Mouse (Mus musculus): Measurements from ENCODE around the gene Atp1a1. TPM values are rescaled to one million over a fixed set of nuclear protein-coding genes. Genes with fewer than 3 reads are reported as not detected.

Gene Atp1a1
- polyA plus RNA-seq, 1 experiment from 2014 or later = 270 TPM

DNA sequence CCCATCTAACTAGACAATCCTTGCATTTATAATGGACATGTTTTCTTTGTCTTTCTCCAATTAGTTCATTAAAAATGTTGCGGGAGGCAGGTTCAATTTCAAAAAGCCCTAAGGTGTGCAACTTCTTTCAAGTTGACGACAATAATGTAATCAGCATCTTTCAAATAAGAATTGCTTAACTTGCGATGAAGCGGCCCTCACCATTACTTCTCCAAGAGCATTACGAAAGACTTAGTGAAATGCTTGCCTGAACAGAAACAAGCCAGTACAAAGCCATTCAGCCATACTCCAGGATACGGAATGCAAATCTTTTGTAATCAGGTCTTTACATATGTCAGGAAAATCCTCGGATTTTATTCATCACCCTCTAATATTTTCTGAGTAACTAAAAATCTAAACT is 32.0 kb upstream of the Atp1a1 start:
- Histone ChIP-seq H3K4me2 (no peak overlapping the region), H3K9me3 (replicated peaks) (no peaks in the 10 kb centered on the region), H3K36me3 (no peaks in the 10 kb centered on the region), H3K27me3 (no peaks in the 10 kb centered on the region), H3K9ac (no peak overlapping the region), H3K4me1 (replicated peaks) (no peaks in the 10 kb centered on the region), H3K4me3 (no peak overlapping the region), H3K27ac (no peak overlapping the region)
- WGBS = 87% methylated on average over 7 of the region's 7 CpGs
- no peak for ATAC-seq (replicated peaks; ENCODE audit: insufficient number of reproducible peaks, insufficient read depth, low FRiP score, low read depth)

DNA sequence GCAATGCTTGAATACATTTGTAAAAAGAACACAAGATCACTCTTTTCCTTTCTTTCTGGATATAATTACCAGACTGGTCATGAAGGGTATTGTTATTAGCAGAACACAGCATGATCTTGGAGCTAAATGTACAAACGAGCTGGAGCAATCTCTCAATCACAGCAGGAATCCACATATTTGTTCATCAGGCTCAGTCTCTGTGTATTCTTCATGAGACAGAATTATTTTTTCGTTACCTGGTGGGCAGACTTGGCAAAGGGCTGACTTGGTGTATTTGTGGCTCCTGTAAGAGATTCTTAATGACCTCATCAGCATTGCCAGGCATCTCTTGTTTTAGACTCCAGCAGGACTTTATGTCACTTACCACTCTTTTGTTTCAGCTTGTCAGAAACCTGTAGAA is 31.6 kb upstream of the Atp1a1 start:
- WGBS = 73% methylated on average over 2 of the region's 2 CpGs
- H3K4me3 ChIP-seq = no peak overlapping the region
- ATAC-seq (replicated peaks; ENCODE audit: insufficient number of reproducible peaks, insufficient read depth, low FRiP score, low read depth) = no peak

DNA sequence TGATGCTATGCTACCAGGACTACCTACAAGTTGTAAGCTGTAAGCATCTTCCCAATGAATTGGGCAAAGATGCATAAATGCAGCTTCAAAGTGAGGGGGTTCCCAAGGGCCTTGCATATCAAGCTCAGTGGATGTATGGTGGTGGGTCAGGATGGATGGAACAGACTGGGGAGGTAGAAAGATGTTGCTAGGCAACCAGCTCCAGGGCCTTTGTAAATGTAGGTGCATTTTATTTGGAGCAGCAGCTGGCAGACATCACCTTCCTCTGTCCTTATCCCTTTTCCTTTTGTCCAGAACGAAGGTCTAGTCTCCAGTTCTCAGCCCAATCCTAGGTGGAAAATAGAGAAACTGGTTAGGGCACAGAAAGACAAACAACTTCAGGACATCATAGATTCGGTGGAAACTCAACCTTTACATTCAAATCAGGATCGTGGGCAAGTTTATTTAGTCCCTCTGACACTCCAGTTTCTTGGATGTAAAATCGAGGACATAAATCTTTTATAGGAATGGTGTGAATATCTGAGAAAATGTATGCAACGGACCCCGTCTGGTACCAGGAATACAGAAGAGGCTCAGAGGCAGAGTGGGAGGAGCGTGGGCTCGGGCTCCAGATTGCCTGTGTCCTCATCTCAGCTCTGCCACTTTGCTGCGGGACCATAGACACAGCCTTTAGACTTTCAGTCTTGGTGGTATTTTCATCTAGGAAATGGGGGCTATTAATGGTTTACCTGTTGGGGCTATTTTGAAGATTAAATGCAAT is 29.8 kb upstream of the Atp1a1 start:
- WGBS = 83% methylated on average over 9 of the region's 9 CpGs
- H3K9ac ChIP-seq = no peak overlapping the region
- ATAC-seq (replicated peaks; ENCODE audit: insufficient number of reproducible peaks, insufficient read depth, low FRiP score, low read depth) = no peak

More for the DNA sequence above, 31.6 kb upstream of the Atp1a1 start:
- Histone ChIP-seq H3K9me3 (replicated peaks) (no peaks in the 10 kb centered on the region), H3K4me1 (replicated peaks) (no peaks in the 10 kb centered on the region), H3K27ac (no peak overlapping the region), H3K4me2 (no peak overlapping the region), H3K9ac (no peak overlapping the region), H3K27me3 (no peaks in the 10 kb centered on the region), H3K36me3 (no peaks in the 10 kb centered on the region)

DNA sequence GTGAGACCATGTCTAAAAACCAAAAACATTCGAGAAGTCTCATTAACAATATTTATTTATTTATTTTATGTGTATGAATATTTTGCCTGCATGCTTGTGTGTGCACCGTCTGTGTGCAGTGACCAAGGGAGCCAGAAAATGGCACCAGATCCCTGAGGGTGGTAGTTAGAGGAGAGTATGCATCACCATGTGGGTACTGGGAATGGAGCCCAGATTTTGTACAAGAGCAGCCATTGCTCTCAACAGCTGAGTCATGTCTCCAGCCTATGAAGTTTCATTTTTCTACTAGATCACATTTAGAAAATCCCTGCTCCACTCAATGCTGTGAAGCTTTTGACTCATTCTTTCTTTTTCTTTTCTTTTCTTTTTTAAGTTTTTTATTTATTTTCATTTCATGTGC is 23.8 kb upstream of the Atp1a1 start:
- WGBS = 85% methylated on average over 2 of the region's 2 CpGs
- H3K9ac ChIP-seq = no peak overlapping the region
- no peak overlapping the region for H3K4me3 ChIP-seq
- H3K4me2 ChIP-seq = no peak overlapping the region
- ATAC-seq (replicated peaks; ENCODE audit: insufficient number of reproducible peaks, insufficient read depth, low FRiP score, low read depth) = no peak
- H3K27ac ChIP-seq = no peak overlapping the region
- H3K27me3 ChIP-seq = no peaks in the 10 kb centered on the region
- H3K9me3 ChIP-seq (replicated peaks) = no peaks in the 10 kb centered on the region
- H3K36me3 ChIP-seq = no peaks in the 10 kb centered on the region
- no peaks in the 10 kb centered on the region for H3K4me1 ChIP-seq (replicated peaks)

More for the DNA sequence above, 29.8 kb upstream of the Atp1a1 start:
- Histone ChIP-seq H3K4me1 (replicated peaks) (no peaks in the 10 kb centered on the region), H3K27ac (no peak overlapping the region), H3K4me2 (no peak overlapping the region), H3K9me3 (replicated peaks) (no peaks in the 10 kb centered on the region), H3K36me3 (no peaks in the 10 kb centered on the region), H3K27me3 (no peaks in the 10 kb centered on the region), H3K4me3 (no peak overlapping the region)

DNA sequence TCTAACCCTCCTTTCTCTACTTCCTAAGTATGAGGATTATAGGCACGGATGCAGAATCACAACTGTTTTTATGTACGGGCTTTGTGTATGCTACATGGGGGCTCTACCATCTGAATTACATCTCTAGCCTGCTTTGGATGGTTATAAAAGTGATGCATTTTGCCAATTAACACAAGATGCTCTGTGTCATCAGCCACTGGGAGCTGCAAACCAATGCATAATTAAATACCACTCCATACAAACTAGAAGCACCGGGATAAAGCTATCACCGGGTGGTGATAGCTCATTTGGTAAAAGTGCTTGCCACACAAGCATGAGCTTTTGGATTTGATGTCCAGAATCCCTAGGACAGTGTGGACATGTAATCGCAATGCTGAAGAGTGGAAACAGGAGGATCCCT is 19.8 kb upstream of the Atp1a1 start:
- 92% methylated on average over 5 of the region's 5 CpGs for WGBS
- no peak overlapping the region for H3K4me2 ChIP-seq
- no peak for ATAC-seq (replicated peaks; ENCODE audit: insufficient number of reproducible peaks, insufficient read depth, low FRiP score, low read depth)

DNA sequence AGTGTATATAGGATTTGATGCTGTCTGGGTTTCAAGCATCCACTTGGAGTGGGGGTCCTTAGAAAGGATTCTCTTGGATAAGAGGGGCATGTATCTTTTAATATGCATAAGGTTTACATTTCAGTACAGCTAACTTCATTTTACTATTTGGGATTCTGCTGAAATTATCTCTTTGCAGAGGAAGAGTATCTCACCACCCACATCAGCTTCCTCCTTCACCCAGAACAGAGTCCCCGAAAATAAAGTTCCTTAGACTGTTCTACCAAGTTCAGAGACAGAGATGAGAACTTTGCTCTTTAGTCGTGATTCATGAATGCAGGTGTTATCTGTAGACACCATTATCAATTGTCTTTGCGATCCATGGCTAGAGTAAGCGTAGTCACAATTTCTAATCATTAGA is 14.5 kb upstream of the Atp1a1 start:
- no peaks in the 10 kb centered on the region for H3K4me1 ChIP-seq (replicated peaks)
- ATAC-seq (replicated peaks; ENCODE audit: insufficient number of reproducible peaks, insufficient read depth, low FRiP score, low read depth) = no peak
- no peak overlapping the region for H3K27ac ChIP-seq
- no peak overlapping the region for H3K4me2 ChIP-seq
- H3K27me3 ChIP-seq = no peaks in the 10 kb centered on the region
- no peak overlapping the region for H3K4me3 ChIP-seq
- no peaks in the 10 kb centered on the region for H3K9me3 ChIP-seq (replicated peaks)
- H3K36me3 ChIP-seq = no peaks in the 10 kb centered on the region
- no peak overlapping the region for H3K9ac ChIP-seq
- WGBS = 80% methylated on average over 4 of the region's 4 CpGs

More for the DNA sequence above, 19.8 kb upstream of the Atp1a1 start:
- no peaks in the 10 kb centered on the region for H3K27me3 ChIP-seq
- no peak overlapping the region for H3K27ac ChIP-seq
- no peak overlapping the region for H3K4me3 ChIP-seq
- no peaks in the 10 kb centered on the region for H3K36me3 ChIP-seq
- no peaks in the 10 kb centered on the region for H3K9me3 ChIP-seq (replicated peaks)
- H3K4me1 ChIP-seq (replicated peaks) = no peaks in the 10 kb centered on the region
- H3K9ac ChIP-seq = no peak overlapping the region

DNA sequence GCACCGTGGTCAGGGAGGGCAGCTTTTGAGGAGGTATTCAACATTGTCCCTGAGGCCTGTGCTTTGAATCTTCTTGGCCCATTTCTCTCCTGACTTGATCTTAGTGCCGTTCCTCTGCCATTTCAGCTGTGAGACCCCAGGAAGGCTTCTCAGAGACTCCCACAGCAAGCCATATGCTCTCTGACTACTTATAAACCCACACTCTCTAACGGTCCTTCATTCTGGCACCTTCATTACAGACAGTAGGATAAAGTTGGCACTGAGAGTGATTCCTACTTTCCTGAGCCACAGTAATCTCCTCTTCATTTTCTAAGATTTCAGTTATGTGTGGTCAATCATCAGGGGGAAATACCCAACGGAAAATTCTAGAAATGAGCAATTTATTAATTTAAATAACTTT is 14.0 kb upstream of the Atp1a1 start:
- 78% methylated on average over 4 of the region's 4 CpGs for WGBS
- H3K9ac ChIP-seq = no peak overlapping the region
- H3K27ac ChIP-seq = no peak overlapping the region
- H3K9me3 ChIP-seq (replicated peaks) = no peaks in the 10 kb centered on the region
- no peak for ATAC-seq (replicated peaks; ENCODE audit: insufficient number of reproducible peaks, insufficient read depth, low FRiP score, low read depth)
- no peaks in the 10 kb centered on the region for H3K27me3 ChIP-seq
- no peaks in the 10 kb centered on the region for H3K36me3 ChIP-seq
- H3K4me1 ChIP-seq (replicated peaks) = no peaks in the 10 kb centered on the region
- H3K4me3 ChIP-seq = no peak overlapping the region
- H3K4me2 ChIP-seq = no peak overlapping the region

DNA sequence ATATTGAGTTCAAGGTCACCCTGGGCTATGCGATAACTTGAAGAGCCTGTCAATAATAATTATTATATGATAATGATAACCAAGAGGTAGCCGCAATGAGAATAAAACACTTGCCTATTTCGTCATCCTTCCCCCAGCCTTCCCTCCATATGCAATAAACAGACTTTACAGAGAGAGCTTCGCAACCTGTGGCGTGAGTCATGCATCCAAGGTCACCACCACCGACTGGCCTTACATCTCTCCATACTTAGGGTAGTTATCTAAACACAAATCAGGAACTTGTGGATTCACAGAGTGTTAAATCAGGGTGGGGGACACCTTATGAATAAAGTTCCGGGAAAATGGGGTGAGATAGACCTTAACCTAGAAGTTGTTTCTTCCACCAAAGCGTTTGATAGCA is 13.0 kb upstream of the Atp1a1 start:
- Histone ChIP-seq H3K9ac (no peak overlapping the region), H3K4me3 (no peak overlapping the region), H3K9me3 (replicated peaks) (no peaks in the 10 kb centered on the region), H3K36me3 (no peaks in the 10 kb centered on the region), H3K4me1 (replicated peaks) (no peaks in the 10 kb centered on the region), H3K27me3 (no peaks in the 10 kb centered on the region), H3K4me2 (no peak overlapping the region), H3K27ac (no peak overlapping the region)
- ATAC-seq (replicated peaks; ENCODE audit: insufficient number of reproducible peaks, insufficient read depth, low FRiP score, low read depth) = no peak
- WGBS = 84% methylated on average over 8 of the region's 8 CpGs

DNA sequence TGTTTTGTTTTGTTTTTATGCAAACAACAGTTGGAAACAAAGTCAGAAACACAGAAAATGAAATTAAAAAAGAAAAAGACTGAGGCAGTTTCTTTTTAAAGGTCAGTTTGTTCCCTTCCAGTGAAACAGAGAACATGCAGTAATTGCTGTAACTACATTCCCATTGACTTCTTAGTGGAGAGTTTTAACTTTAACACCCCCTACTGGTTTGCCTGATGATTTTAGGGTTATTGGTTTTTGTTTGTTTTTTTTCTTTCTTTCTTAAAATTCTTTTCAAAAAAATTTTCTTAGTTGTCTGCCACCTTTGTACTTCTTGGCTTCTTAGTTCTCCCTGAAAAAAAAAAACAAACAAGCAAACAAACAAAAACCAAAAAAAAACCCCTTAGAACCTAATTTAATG is 12.5 kb upstream of the Atp1a1 start:
- H3K27me3 ChIP-seq = no peaks in the 10 kb centered on the region
- no peak for ATAC-seq (replicated peaks; ENCODE audit: insufficient number of reproducible peaks, insufficient read depth, low FRiP score, low read depth)
- no peak overlapping the region for H3K9ac ChIP-seq
- H3K36me3 ChIP-seq = no peaks in the 10 kb centered on the region
- no peak overlapping the region for H3K4me2 ChIP-seq
- H3K4me1 ChIP-seq (replicated peaks) = peaks cover 2% of the 10 kb centered on the region; the same call in 1 of the 2 replicates
- H3K4me3 ChIP-seq = no peak overlapping the region
- H3K9me3 ChIP-seq (replicated peaks) = no peaks in the 10 kb centered on the region
- no peak overlapping the region for H3K27ac ChIP-seq

DNA sequence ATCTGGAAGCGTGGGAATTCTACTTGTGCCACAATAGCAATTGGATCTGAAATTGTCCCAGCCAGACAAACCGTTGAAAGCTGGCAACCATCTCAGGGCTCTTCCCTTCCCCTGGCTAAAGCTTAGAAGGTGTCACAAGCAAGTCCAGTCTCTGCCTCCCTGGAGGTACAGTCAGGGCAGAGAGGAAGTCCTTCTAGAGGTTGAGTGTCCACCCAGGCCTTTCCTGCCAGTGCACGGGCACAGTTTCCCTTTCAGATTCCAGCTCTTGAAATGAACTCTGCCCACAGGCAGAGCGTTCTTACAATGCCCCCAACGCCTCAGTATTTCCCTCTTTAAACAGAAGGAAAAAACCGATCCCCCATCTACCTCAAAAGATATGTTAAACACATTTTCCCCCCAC is 11.4 kb upstream of the Atp1a1 start:
- Histone ChIP-seq H3K27me3 (no peaks in the 10 kb centered on the region), H3K27ac (no peak overlapping the region), H3K36me3 (no peaks in the 10 kb centered on the region), H3K4me1 (replicated peaks) (peaks cover 3% of the 10 kb centered on the region; the same call in 1 of the 2 replicates), H3K9me3 (replicated peaks) (no peaks in the 10 kb centered on the region), H3K9ac (no peak overlapping the region), H3K4me2 (no peak overlapping the region), H3K4me3 (no peak overlapping the region)
- WGBS = 74% methylated on average over 6 of the region's 6 CpGs
- no peak for ATAC-seq (replicated peaks; ENCODE audit: insufficient number of reproducible peaks, insufficient read depth, low FRiP score, low read depth)

DNA sequence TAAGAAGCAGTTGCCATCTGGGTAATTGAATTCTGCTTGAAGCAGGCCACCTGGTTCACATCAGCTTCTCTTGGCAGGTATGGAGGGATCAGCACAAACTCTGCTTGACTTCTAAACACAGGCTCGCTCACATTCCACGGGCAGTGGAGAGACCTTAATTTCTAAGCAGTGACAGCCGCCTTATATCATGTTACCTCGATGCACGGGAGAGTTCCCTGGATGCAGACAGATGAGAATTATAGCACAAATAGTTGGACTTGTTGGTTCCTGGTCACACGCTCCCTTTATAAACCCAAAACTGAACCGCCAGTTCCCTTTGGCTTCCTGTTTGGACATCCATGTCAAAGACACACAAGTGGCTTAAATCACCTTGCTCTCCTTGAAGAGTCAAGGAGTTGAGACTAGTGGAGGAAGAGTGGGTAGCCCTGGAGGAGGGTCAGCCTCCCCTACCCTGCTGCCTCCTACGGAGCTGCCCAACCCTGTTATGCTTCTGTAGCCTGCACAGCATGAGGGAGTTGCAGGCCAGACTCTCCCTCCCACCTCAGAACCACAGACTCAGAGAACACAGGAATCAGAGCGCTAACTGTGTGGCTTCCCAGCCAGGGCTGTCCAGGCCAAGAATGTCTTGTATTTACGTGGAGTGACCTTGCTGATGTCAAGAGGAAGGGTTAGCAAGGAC is 7.5 kb upstream of the Atp1a1 start:
- no peaks in the 10 kb centered on the region for H3K36me3 ChIP-seq
- 41% methylated on average over 10 of the region's 10 CpGs for WGBS
- H3K9ac ChIP-seq = no peak overlapping the region
- H3K9me3 ChIP-seq (replicated peaks) = no peaks in the 10 kb centered on the region
- no peak; the same call in 1 of the 2 replicates for ATAC-seq (replicated peaks; ENCODE audit: insufficient number of reproducible peaks, insufficient read depth, low FRiP score, low read depth)
- H3K4me3 ChIP-seq = no peak overlapping the region
- peaks cover 3% of the 10 kb centered on the region; the same call in 1 of the 2 replicates for H3K4me1 ChIP-seq (replicated peaks)
- no peaks in the 10 kb centered on the region for H3K27me3 ChIP-seq
- H3K4me2 ChIP-seq = no peak overlapping the region
- no peak overlapping the region for H3K27ac ChIP-seq
